Mouse (Mus musculus) heart, postnatal 36 days (tissue): ENCODE data around the gene Gm20388. TPM values are rescaled to one million over a fixed set of nuclear protein-coding genes. Genes with fewer than 3 reads are reported as not detected.
A peak's percentile ranks its signal among the peaks of the same experiment; 100 is the strongest.

Experiments
- DNase-seq, 2 experiments: peaks; one replicate each; pipeline ENCODE4 v3.0.0; 2021 to 2022
- intact Hi-C: fragments of 180-260 bp; cut with DNase I; formaldehyde crosslinking; loops from one replicate; pipeline ENCODE4 v1.15.1; 2025
- total RNA-seq, 2 experiments: library from RNA; stranded (reverse); gene quantifications; 2 replicates each; pipeline ENCODE4 v1.2.3; 2021

Gene Gm20388
- total RNA-seq, 2 experiments from 2014 or later = 3.5 to 4.9 TPM

DNA sequence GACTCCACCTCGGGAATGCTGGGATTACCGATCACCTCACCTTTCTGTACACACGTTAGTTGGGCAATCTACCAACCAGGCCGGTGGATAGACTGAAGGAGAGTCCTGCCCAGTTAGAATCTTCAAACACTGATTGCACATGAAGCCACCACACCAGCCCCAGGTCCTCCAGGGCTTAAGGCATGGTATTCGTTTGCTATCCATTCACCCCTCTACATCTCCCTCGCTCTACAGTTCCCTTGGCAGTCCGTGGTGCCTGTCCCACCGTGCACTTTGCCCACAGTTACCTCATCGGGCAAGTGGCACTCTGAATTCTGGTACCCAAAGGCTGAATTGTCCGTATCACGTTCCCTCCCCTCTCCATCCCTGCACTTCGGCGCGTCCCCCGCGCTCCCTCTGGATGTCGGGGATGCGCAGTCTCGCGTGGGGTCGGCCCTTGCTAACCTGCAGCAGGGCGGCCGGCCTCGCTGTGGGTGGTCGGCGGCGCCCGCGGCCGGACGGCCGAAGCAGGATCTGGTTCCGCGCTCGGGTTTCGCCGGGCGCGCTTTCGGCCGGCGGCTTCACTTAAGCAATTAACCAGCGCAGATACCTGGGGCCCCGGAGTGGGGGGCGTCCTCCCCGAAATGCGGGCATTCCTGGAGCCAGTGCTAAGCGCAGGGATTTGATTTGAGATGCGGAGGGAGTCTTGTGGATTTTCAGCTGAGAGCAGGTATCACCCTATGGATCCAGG is 1169.9 kb downstream of the Gm20388 start:
- intact Hi-C loops = no loop called here
- no peak for DNase-seq

- intact Hi-C loops = no loop called here
- DNase-seq = no peak
Observed at GRCm38 (mm10) chr8:121081398-121081797, 1170.8 kb downstream of the Gm20388 start.

GRCm38 (mm10) chr8:121082218-121083092 is 1171.8 kb downstream of the Gm20388 start:
- DNase-seq = peak in 1 of 2 experiments; percentile 24
- intact Hi-C loops = loop anchor here (2.0 kb wide), 1 partner anchor 110 kb away; no protein-coding TSS in a partner anchor

- intact Hi-C loops = loop anchor here (2.0 kb wide), 1 partner anchor 111 kb away; no protein-coding TSS in a partner anchor
- peak; percentile 74 to 83 for DNase-seq
Observed at GRCm38 (mm10) chr8:121083093-121083935, 1172.7 kb downstream of the Gm20388 start.

GRCm38 (mm10) chr8:121083936-121084209 is 1173.2 kb downstream of the Gm20388 start:
- DNase-seq = no peak
- intact Hi-C loops = loop anchor here (2.0 kb wide), 1 partner anchor 111 kb away; no protein-coding TSS in a partner anchor

DNA sequence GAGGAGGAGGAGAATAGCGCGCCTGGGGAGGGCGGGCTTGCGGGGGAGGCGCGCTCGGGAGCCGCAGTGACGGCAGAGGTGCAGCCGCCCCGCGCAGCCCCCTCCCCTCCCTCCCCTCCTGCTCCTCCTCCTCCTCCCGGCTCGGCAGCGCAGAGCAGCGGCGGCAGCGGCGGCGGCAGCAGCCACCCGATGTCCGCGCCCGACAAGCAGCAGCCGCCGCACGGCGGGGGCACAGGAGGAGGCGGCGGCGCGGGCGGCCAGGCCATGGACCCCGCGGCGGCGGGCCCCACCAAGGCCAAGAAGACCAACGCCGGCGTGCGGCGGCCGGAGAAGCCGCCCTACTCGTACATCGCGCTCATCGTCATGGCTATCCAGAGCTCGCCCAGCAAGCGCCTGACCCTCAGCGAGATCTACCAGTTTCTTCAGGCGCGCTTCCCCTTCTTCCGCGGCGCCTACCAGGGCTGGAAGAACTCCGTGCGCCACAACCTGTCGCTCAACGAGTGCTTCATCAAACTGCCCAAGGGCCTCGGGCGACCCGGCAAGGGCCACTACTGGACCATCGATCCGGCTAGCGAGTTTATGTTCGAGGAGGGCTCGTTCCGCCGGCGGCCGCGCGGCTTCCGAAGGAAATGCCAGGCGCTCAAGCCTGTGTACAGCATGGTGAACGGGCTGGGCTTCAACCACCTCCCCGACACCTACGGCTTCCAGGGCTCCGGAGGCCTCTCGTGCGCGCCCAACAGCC is 1173.7 kb downstream of the Gm20388 start, which contains the start of gene Foxf1:
TSS of gene Foxf1 (plus strand) at position 177 of the 742 bp plus-strand sequence.
- intact Hi-C loops = no loop called here
- DNase-seq = peak in 1 of 2 experiments; percentile 39

- intact Hi-C loops = no loop called here
- DNase-seq = no peak
Observed at GRCm38 (mm10) chr8:121085011-121085410, 1174.4 kb downstream of the Gm20388 start.

GRCm38 (mm10) chr8:121085561-121085960 is 1174.9 kb downstream of the Gm20388 start:
- intact Hi-C loops = no loop called here
- DNase-seq = no peak

DNA sequence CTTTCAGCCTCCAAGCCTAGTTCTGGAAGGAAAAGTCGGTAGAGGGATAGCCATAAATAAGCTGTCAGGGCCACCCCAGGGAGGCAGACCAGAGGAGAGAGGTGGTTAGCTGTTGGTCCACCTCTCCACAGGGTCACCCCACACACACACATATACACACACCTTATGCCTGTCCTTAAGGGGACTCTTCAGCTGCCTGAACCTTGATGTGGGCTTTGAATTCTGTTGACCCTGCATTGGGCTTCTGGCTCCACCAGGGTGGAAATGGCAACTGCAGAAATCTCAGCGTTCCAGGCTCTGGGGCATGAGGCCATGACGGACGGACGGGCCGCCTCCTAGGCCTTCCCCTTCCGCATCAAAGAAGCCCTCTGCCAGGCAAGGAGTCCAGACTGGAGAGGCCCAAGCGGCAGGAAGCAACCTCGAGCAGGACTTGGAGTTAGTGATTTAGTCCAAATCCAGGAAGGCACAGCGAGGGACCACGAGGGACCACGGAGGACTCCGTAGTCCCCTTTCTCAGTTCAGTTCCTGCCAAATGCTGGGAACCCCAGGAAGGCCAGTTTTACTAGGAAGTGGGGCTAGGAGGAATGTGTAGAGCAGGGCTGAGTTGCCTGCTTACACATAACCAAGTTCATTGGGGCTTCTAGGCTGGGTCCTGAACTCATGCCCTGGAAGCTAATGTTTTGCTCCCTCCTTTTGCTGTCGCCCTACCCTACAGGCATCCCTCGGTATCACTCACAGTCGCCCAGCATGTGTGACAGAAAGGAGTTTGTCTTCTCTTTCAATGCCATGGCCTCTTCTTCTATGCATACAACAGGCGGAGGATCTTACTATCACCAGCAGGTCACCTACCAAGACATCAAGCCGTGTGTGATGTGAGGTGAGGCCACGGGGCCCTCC is 1175.6 kb downstream of the Gm20388 start:
- intact Hi-C loops = no loop called here
- DNase-seq = no peak

DNA sequence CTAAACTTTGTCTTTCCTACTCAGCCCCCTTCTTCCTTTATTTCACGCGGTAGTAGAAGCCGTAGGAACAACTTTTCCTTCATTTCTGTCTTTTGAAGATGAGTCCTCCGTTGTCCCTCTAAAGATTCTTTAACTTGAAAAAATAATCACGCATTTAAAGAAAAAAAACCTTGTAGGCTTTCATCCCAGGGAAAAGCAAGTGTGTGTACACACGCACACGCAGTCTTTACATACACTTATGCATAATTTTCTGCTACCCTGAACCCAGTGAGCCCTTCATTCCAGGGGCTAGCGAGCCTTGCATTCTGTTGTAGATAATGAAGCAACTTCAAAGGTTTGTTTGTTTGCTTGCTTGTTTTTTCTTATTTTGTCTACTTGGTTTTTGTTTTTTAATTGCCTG is 1177.6 kb downstream of the Gm20388 start:
- no peak for DNase-seq
- intact Hi-C loops = no loop called here

DNA sequence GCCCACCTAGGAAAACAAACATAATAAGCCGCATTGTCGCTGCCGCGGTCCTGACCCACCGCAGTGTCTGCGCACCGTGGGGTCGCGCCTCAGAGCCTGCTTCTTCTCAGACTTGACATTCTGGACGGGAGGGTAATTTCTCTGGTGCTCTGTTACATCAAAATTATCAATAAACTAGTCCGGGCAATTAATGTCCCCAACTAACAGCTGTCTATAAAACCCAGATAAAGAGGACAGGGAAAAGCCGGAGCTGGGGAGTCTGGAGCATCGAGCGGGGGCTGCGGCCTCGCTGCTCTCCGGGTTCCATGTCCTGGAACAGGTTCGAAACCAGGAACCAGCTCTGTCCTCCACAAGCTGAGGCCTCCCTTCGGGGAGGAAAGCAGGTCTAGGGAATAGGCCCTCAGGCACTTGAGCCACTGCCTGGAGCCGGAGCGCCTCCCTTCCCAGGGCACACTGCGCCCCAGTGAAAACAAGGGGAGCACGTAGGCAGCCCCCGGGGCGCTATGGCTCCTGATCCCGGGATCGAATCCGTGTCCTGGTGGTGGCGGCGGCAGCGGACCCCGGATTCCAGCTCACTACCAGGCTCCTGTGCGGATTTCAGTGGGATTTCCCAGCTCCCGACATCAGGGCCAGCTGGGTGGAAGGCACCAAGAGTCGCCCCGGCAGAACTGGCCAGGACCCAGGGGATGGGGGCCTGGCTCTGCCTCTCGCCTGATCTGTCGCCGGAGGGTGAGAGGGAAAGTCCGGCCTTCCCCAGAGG is 1178.4 kb downstream of the Gm20388 start:
- intact Hi-C loops = no loop called here
- DNase-seq = no peak

DNA sequence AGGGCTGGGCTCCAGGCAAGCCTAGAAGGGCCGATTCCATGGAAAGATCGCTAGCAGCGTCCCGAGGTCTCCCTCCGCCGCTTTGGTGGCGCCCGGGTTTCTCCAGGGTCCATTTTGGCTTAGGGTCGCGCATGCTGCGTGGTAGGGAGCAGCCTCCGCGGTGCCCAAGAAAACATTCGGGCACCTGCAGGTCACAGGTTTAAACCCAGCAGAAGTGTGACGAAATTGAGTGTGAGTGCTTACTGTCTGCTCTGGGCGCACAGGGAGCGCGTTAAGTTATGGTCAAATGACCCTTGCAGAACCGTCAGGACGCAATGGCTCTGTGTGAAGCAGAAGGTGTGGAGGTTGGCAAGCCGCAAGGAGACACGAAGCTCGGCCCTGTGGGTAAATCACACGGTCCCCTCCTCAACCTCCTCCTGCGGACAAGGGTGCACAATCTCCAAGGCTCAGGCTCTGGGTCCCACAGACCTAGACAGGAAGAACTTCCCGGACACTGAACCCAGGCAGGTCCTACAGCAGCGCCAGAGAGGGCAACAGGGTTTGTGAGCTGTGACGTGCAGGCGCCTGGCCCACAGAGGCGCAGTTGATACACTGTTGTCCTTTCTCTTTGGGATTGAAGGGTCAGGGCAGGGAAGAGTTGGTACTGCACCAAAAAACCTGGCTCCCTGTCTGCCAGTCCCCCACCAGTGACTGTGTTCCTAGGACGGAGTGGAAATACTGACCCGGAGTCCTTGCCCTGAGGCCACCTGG is 1179.2 kb downstream of the Gm20388 start:
- no peak for DNase-seq
- intact Hi-C loops = no loop called here

DNA sequence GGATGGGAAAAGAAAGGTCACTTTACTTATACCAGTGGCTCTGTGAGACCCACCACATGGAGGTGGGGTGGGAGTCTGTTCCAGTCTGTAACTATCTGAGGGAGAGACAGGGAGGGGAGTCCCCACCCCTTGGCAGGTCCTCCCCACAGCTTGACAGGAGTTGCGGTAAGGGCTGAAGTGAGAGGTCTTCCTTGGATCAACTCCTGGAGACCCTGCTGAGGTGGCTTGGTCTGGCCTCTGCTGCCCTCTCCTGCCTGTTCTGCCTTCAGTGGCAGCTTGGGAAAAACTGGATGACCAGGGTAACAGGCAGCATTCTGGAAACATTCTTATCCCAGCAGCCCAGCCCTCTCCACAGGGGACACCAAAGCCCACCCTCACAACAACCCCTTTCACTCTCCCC is 1180.1 kb downstream of the Gm20388 start:
- no peak for DNase-seq
- intact Hi-C loops = no loop called here

DNA sequence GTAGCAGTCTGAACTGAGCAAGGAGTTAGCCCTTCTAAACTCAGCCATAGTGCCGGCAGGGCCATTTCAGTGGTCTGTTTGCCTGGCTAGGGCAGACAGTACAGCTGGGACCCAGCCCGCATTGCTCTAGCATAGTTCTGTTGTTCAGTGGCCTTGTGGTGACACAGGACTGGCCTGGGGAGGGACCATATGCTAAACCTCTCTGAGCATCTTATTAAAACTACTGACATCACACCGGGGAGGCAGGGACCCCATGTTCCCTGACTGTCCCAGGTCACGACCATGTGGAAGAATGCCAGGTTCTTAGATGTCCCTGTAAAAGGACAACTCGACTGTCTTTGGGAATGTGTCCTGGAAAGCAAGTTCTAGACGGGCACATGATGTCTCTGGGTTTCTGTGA is 1181.5 kb downstream of the Gm20388 start:
- intact Hi-C loops = loop anchor here (1.0 to 2.0 kb wide), 4 partner anchors 121 to 413 kb away; no protein-coding TSS in a partner anchor

DNA sequence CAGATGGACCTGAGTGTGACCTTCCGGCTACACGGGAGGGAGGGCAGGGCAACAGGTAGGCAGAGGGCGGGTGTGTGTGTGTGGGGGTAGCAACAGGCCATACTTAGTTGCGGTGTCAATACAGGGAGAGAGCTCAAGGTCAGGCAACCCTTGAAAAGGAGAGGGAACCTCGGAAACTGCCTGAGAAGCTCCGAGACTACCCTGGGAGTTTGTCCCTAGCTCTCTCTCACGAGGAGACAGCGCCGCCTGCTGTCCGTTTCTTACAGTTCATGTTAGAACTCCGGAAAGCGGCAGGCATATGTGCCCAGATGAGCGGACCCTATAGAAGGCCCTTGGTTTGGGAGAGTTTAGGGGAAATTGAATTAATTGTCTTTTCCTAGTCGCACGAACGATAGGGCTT is 1182.0 kb downstream of the Gm20388 start:
- intact Hi-C loops = loop anchor here (1.0 to 2.0 kb wide), 4 partner anchors 122 to 414 kb away; no protein-coding TSS in a partner anchor
- peak; percentile 86 to 93 for DNase-seq

More for the DNA sequence above, 1181.5 kb downstream of the Gm20388 start:
- no peak for DNase-seq

- intact Hi-C loops = loop anchor here (2.0 kb wide), 2 partner anchors 123 to 415 kb away; no protein-coding TSS in a partner anchor
- no peak for DNase-seq
Observed at GRCm38 (mm10) chr8:121093496-121093895, 1182.9 kb downstream of the Gm20388 start.
